Mouse (Mus musculus) R1 (cell line): Measurements from ENCODE around the gene Tubb4b.
"Not testable (repeated sequence)": the region's sequence is repeated elsewhere in the genome, so short reads cannot be mapped to it uniquely, and the experiment has no call there.

Experiments
- DNase-seq: peaks from one replicate; pipeline ENCODE4 v3.0.0-alpha.2; 2018; ENCODE audit warnings: low read depth, low spot score

Gene Tubb4b

GRCm38 (mm10) chr2:25224492-25224765, at the start of gene Tubb4b:
TSS of gene Tubb4b (minus strand) at chr2:25224702.
- no peak for DNase-seq

- DNase-seq, result no peak
Observed at GRCm38 (mm10) chr2:25273010-25273409, 48.5 kb upstream of the Tubb4b start.

DNA sequence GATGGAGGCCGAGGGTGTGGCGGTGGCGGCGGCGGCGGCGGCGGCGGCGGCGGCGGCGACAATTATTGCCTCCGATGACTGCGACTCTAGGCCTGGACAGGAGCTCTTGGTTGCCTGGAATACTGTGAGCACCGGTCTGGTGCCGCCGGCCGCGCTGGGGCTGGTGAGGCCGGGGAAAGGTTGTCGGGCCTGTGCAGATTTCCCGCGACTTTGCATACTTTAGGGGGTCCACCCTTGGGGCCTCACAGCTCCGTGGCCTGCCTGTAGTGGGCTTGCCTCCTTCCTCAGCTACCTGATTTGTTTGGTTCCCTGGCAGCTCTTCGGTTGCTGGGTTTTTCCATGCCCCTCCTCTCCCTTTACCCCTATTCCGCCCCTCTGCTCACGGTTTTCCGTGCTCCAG, 48.0 kb upstream of the Tubb4b start:
- DNase-seq, result no peak

DNA sequence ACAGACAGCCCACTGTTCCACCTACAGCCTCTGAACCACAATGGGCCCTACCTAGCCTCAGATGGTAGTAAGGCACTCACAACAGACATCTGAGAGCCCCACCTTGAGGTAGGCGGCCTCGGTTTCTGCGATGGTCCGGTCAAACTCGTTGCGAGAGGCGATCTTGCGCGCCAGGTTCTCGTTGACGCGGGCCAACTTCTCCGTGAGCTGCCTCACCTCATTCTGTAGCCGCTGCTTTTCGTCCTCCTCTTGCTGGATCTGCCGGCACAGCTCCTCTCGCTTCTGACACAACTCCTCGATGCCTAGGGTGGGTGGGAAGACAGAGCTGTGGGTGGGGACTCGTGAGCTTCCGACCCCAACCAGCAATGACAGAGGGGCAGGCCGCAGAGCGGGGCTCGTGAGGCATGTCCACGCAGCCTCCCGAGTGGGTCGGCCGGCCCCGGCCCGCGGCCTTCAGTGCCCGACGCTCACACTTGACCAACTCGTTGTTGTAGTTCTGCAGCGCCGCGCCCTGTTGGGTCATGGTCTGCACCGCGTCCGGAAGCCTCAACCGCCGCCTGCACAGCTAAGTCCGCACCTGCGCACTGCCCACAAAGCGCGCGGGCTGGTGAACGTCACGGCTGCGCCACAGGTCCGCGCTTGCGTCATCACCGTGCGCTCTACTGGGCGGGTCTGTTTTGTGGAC, 47.5 kb upstream of the Tubb4b start, which contains the start of the genes Ssna1 and Anapc2:
TSS of gene Ssna1 (minus strand) at position 612 of the 685 bp plus-strand sequence.
TSS of gene Anapc2 (plus strand) at position 652 of the 685 bp plus-strand sequence.
- peak; percentile 97 for DNase-seq

- DNase-seq, result no peak
Observed at GRCm38 (mm10) chr2:25267746-25268309, 43.3 kb upstream of the Tubb4b start.

GRCm38 (mm10) chr2:25267241-25267640, 42.7 kb upstream of the Tubb4b start:
- DNase-seq, result no peak

- no peak for DNase-seq
Observed at GRCm38 (mm10) chr2:25266720-25267119, 42.2 kb upstream of the Tubb4b start.

GRCm38 (mm10) chr2:25265897-25266656, 41.6 kb upstream of the Tubb4b start:
- no peak for DNase-seq

GRCm38 (mm10) chr2:25264851-25265250, 40.3 kb upstream of the Tubb4b start:
- DNase-seq, result no peak

- no peak for DNase-seq
Observed at GRCm38 (mm10) chr2:25264286-25264660, 39.8 kb upstream of the Tubb4b start.

DNA sequence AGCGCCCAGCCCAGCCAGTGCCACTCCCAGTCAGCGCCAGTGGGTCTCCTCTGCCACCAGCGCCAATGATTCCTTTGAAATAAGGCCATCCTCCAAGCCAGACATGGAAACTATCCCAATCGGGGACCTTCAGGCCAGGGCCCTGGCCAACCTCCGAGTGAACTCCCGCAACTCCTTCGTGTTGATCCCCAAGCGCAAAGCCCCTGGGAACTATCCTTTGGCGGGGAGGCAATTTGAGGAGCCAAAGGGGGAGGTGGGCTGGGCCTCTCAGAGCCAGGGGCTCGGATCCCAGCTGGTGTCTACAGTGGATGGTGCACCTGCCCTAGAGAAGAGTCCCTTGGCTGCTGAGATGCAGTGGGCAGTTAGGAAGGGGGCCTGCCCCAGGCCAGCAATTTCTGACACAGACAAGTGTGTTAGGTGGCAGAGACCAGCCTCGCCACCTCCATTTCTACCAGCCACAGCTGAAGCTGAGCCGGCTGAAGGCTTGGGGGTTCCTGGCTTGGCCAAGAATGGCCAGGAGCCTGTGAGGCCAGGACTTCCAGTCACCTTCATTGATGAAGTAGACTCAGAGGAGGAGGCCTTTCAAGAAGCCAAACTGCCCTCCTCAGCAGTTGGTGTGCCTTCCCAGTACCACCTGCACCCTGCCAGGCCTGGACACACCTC, 39.3 kb upstream of the Tubb4b start:
- no peak for DNase-seq

DNA sequence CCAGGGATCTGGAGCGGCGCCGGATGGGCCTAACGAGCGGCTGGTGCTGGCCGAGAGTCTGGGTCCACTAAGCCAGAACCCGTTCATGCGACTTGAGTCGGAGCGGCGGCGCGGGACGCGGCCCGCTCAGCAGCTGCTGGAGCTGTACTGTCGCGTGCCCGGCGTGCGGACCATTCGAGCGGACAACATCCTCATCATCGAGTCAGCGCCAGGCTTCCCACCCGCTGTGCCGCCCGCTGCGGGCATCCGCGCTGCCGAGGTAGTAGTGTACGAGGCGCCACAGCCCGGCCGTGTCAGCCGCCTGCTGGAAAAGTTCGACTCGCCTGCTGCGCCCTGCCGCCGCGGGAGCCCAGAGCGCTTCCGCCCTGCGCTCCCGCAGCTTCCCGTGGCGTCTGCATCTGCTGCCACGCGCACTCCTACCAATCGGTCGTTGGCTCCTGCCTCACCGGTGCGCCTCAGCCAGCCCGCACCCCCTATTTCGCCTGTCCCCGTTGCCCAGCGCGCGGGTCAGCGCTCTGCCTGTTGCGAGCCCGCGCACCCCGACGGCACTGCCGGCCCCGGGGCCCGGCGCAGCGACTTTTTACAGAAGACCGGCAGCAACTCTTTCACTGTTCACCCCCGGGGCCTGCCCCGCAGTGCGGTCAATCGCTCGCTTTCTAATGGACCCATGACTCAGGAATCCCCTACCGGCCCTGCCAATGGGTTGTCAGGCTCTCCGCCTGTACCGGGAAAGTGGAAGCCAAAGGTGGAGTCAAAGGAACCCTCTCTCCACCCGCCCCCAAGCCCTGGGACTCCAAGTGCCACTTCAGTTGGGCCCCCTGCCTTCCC, 38.5 kb upstream of the Tubb4b start:
- DNase-seq, result no peak

DNA sequence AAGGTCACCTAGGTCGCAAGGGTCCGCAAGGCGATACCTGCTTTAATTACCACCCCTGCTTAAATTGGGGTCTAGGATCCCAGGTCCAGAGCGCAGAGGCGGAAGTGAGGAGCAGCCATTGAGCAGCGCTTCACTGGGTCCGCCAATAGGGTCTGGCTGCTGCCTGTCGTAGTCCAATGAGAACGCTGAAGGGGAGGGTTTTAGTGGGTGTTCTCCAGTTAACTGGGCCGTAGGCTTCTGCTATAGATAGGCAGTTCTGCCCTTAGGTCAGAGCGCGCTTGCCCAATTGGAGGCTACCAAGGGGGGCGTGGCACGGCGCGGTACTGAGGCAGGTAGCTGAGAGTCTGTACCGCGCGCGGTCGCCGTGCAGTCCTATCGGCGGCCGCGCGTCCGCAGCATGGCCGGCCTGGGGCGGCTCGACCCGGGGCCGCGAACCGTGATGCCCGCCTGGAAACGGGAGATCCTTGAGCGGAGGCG, 37.8 kb upstream of the Tubb4b start, which contains the start of gene Tprn:
TSS of gene Tprn (plus strand) at position 328 of the 477 bp plus-strand sequence.
- DNase-seq, result peak; percentile 100

- no peak for DNase-seq
Observed at GRCm38 (mm10) chr2:25261870-25262269, 37.4 kb upstream of the Tubb4b start.

GRCm38 (mm10) chr2:25258887-25259286, 34.4 kb upstream of the Tubb4b start:
- DNase-seq, result peak; percentile 77

GRCm38 (mm10) chr2:25257250-25257649, 32.7 kb upstream of the Tubb4b start:
- not testable (repeated sequence) for DNase-seq

- peak; percentile 89 for DNase-seq
Observed at GRCm38 (mm10) chr2:25256443-25257109, 32.1 kb upstream of the Tubb4b start.

DNA sequence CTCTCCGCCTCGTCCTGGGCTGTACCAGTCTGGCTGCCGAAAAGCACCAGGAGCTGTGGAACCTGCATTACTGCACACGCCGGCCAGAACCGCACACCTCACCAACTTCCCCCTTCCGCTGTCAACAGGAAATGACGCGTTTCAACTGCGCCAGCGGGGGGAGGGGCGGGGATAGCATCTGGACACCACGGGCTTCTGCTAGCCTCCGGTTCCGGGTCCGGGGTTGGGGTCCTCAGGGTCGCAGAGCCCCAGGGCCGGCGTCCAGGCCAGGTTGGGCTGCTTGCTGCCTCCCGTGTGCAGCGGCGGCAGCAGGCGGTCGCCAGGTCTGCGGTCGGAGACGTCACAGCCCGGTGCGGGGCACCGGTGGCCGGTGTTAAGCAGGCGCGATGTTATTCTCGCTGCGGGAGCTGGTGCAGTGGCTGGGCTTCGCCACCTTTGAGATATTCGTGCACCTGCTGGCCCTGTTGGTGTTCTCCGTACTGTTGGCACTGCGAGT, 30.8 kb upstream of the Tubb4b start, which contains the start of gene Tmem203:
TSS of gene Tmem203 (plus strand) at position 156 of the 496 bp plus-strand sequence.
- peak; percentile 96 for DNase-seq

DNA sequence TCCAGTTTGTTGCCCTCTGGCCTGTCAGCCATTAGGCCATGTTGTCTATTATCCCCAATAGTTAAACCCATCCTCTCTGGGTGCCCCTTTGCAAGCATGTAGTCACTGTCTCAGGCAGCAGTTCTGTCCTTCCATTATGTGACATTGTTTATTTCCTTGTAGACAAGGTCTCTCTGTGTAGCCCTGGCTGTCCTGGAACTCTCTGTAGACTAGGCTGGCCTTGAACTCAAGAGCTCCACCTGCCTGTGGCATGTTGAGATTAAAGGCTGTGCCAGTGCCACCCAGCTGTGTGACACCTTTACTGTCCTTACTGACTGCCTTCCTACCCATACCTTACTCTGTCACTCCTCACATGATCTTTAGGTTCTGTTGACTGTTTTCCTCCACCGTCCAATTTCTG, 27.8 kb upstream of the Tubb4b start:
- no peak for DNase-seq
